Mouse (Mus musculus): ENCODE measurements around the gene Foxo6. TPM values are rescaled to one million over a fixed set of nuclear protein-coding genes. Genes with fewer than 3 reads are reported as not detected.

Gene Foxo6
- total and polyA plus RNA-seq, 2 experiments from 2014 or later = 1.2 to 23.8 TPM

- no peaks in the 10 kb centered on the region for H3K4me1 ChIP-seq (ENCODE audit: insufficient read depth, low read length)
- WGBS = 43% methylated on average over 7 of the region's 7 CpGs
- TF ChIP-seq CTCF (IDR thresholded peaks at IDR 0.05; ENCODE audit: low read depth) = no peak
- DNase-seq (ENCODE audit: low spot score) (no peak), ATAC-seq (no peak)
- no peak overlapping the region for H3K27ac ChIP-seq
- no peaks in the 10 kb centered on the region for H3K27me3 ChIP-seq (ENCODE audit: insufficient read depth, low read length)
- no peak overlapping the region for H3K4me3 ChIP-seq (ENCODE audit: low read length)
- no peak overlapping the region for H3K4me2 ChIP-seq (ENCODE audit: low read depth, low read length)
- H3K9ac ChIP-seq (replicated peaks; ENCODE audit: low read length) = no peak overlapping the region
- no peaks in the 10 kb centered on the region for H3K36me3 ChIP-seq (ENCODE audit: insufficient read depth, low read length)
- H3K9me3 ChIP-seq (ENCODE audit: low read length) = no peaks in the 10 kb centered on the region
Observed at GRCm38 (mm10) chr4:120223108-120223745, 63.9 kb downstream of the Foxo6 start.

GRCm38 (mm10) chr4:120221708-120222107, 65.4 kb downstream of the Foxo6 start:
- Histone ChIP-seq H3K4me3 (ENCODE audit: low read length) (no peak overlapping the region), H3K27me3 (ENCODE audit: insufficient read depth, low read length) (no peaks in the 10 kb centered on the region), H3K9ac (replicated peaks; ENCODE audit: low read length) (no peak overlapping the region), H3K4me1 (ENCODE audit: insufficient read depth, low read length) (no peaks in the 10 kb centered on the region), H3K27ac (no peak overlapping the region), H3K9me3 (ENCODE audit: low read length) (no peaks in the 10 kb centered on the region), H3K4me2 (ENCODE audit: low read depth, low read length) (no peak overlapping the region), H3K36me3 (ENCODE audit: insufficient read depth, low read length) (no peaks in the 10 kb centered on the region)
- 27% methylated on average over 6 of the region's 6 CpGs for WGBS
- TF ChIP-seq CTCF (IDR thresholded peaks at IDR 0.05; ENCODE audit: low read depth) = no peak
- no peak for ATAC-seq
- DNase-seq (ENCODE audit: low spot score) = peak; percentile 55

GRCm38 (mm10) chr4:120218878-120219277, 68.3 kb downstream of the Foxo6 start:
- no peak for ATAC-seq
- no peak overlapping the region for H3K4me3 ChIP-seq (ENCODE audit: low read length)
- H3K4me2 ChIP-seq (ENCODE audit: low read depth, low read length) = no peak overlapping the region
- no peaks in the 10 kb centered on the region for H3K27me3 ChIP-seq (ENCODE audit: insufficient read depth, low read length)
- no peaks in the 10 kb centered on the region for H3K36me3 ChIP-seq (ENCODE audit: insufficient read depth, low read length)
- H3K9me3 ChIP-seq (ENCODE audit: low read length) = no peaks in the 10 kb centered on the region
- H3K27ac ChIP-seq = no peak overlapping the region
- H3K4me1 ChIP-seq (ENCODE audit: insufficient read depth, low read length) = no peaks in the 10 kb centered on the region
- peak; percentile 65 for DNase-seq (ENCODE audit: low spot score)
- 45% methylated on average over 9 of the region's 9 CpGs for WGBS
- TF ChIP-seq CTCF (IDR thresholded peaks at IDR 0.05; ENCODE audit: low read depth) = no peak
- no peak overlapping the region for H3K9ac ChIP-seq (replicated peaks; ENCODE audit: low read length)

Other genes starting within 250 kb of the Foxo6 start
- gene AL607142.1, start 222.4 kb downstream of the Foxo6 start, total RNA-seq (2014; rRNA removed) = not detected in 2 replicates
- gene AL607142.1, start 222.4 kb downstream of the Foxo6 start, polyA plus RNA-seq (2015; fragmentation: Nextera tagmentation; extraction: Ambion mirVana) = not detected in 2 replicates
- gene Edn2, start 126.1 kb downstream of the Foxo6 start, total RNA-seq (2014; rRNA removed) = 0.94 TPM in 1 of 2 replicates, not detected in the other
- gene Edn2, start 126.1 kb downstream of the Foxo6 start, polyA plus RNA-seq (2015; fragmentation: Nextera tagmentation; extraction: Ambion mirVana) = 0.25 and 0.32 TPM in 2 replicates
- gene Scmh1, start 117.9 kb upstream of the Foxo6 start, total RNA-seq (2014; rRNA removed) = 36.2 and 65.0 TPM in 2 replicates
- gene Scmh1, start 117.9 kb upstream of the Foxo6 start, polyA plus RNA-seq (2015; fragmentation: Nextera tagmentation; extraction: Ambion mirVana) = 51.4 and 52.5 TPM in 2 replicates
- gene Slfnl1, start 244.9 kb upstream of the Foxo6 start, total RNA-seq (2014; rRNA removed) = 0.73 TPM in 1 of 2 replicates, not detected in the other
- gene Slfnl1, start 244.9 kb upstream of the Foxo6 start, polyA plus RNA-seq (2015; fragmentation: Nextera tagmentation; extraction: Ambion mirVana) = not detected in 2 replicates